Mouse (Mus musculus): ENCODE measurements around the gene Tnfsfm13.
"Not testable (repeated sequence)": the region's sequence is repeated elsewhere in the genome, so short reads cannot be mapped to it uniquely, and the experiment has no call there.

The Tnfsfm13 gene

GRCm38 (mm10) chr11:69695361-69696181 lies at the start of gene Tnfsfm13, which contains the start of gene Tnfsf12:
Gene Tnfsfm13, minus strand, starts transcription at chr11:69696098.
Gene Tnfsf12, minus strand, starts transcription at chr11:69695849.
- DNase-seq (ENCODE audit: low spot score) = peak; percentile 69

GRCm38 (mm10) chr11:69731408-69731807 lies 35.5 kb upstream of the Tnfsfm13 start:
- DNase-seq (ENCODE audit: low spot score) = not testable (repeated sequence)

GRCm38 (mm10) chr11:69729063-69729462 lies 33.2 kb upstream of the Tnfsfm13 start:
- DNase-seq (ENCODE audit: low spot score) = peak; percentile 26

GRCm38 (mm10) chr11:69725951-69726350 lies 30.1 kb upstream of the Tnfsfm13 start:
- no peak for DNase-seq (ENCODE audit: low spot score)

GRCm38 (mm10) chr11:69723074-69723473 lies 27.2 kb upstream of the Tnfsfm13 start:
- DNase-seq (ENCODE audit: low spot score) = no peak

GRCm38 (mm10) chr11:69720852-69721251 lies 25.0 kb upstream of the Tnfsfm13 start:
- no peak for DNase-seq (ENCODE audit: low spot score)

GRCm38 (mm10) chr11:69719423-69719822 lies 23.5 kb upstream of the Tnfsfm13 start:
- no peak for DNase-seq (ENCODE audit: low spot score)

- DNase-seq (ENCODE audit: low spot score) = no peak
Observed at GRCm38 (mm10) chr11:69718661-69719060, 22.8 kb upstream of the Tnfsfm13 start.

GRCm38 (mm10) chr11:69716953-69717352 lies 21.1 kb upstream of the Tnfsfm13 start:
- DNase-seq (ENCODE audit: low spot score) = no peak

GRCm38 (mm10) chr11:69715929-69716328 lies 20.0 kb upstream of the Tnfsfm13 start:
- DNase-seq (ENCODE audit: low spot score) = no peak

GRCm38 (mm10) chr11:69715482-69715881 lies 19.6 kb upstream of the Tnfsfm13 start:
- DNase-seq (ENCODE audit: low spot score) = no peak

GRCm38 (mm10) chr11:69714636-69715329 lies 18.9 kb upstream of the Tnfsfm13 start:
- no peak for DNase-seq (ENCODE audit: low spot score)

- DNase-seq (ENCODE audit: low spot score) = no peak
Observed at GRCm38 (mm10) chr11:69712954-69713672, 17.2 kb upstream of the Tnfsfm13 start.

GRCm38 (mm10) chr11:69711082-69711481 lies 15.2 kb upstream of the Tnfsfm13 start:
- DNase-seq (ENCODE audit: low spot score) = no peak

GRCm38 (mm10) chr11:69710470-69710869 lies 14.6 kb upstream of the Tnfsfm13 start:
- no peak for DNase-seq (ENCODE audit: low spot score)

GRCm38 (mm10) chr11:69709554-69710446 lies 13.9 kb upstream of the Tnfsfm13 start:
- no peak for DNase-seq (ENCODE audit: low spot score)

GRCm38 (mm10) chr11:69708614-69709265 lies 12.8 kb upstream of the Tnfsfm13 start:
- no peak for DNase-seq (ENCODE audit: low spot score)

GRCm38 (mm10) chr11:69707873-69708381 lies 12.0 kb upstream of the Tnfsfm13 start:
- no peak for DNase-seq (ENCODE audit: low spot score)

- DNase-seq (ENCODE audit: low spot score) = no peak
Observed at GRCm38 (mm10) chr11:69707480-69707847, 11.6 kb upstream of the Tnfsfm13 start.

- DNase-seq (ENCODE audit: low spot score) = peak; percentile 69
Observed at GRCm38 (mm10) chr11:69706775-69707479, 11.0 kb upstream of the Tnfsfm13 start.
